Mouse (Mus musculus) heart, embryonic 16.5 days (tissue): ENCODE measurements around the gene Snrpd3. TPM values are rescaled to one million over a fixed set of nuclear protein-coding genes. Genes with fewer than 3 reads are reported as not detected.

Source experiments
- ATAC-seq: fragments of 200-750 bp; cut with Nextera tagmentation; replicated peaks from 2 replicates; pipeline ENCODE4 v1.8.0; 2017; ENCODE audit warnings: moderate number of reproducible peaks; ENCODE audit not compliant: insufficient read depth, low FRiP score; ENCODE audit errors: extremely low read depth
- H3K27ac ChIP-seq: fragments of 300-500 bp; sonication (generic); 2 replicates; pipeline ENCODE4 v1.5.1; 2014; ENCODE audit warnings: mild to moderate bottlenecking, low read length, control low read depth, moderate library complexity
- H3K27me3 ChIP-seq: fragments of 300-500 bp; sonication (generic); 2 replicates; pipeline ENCODE4 v1.6.1; 2014; ENCODE audit warnings: low read length, mixed read lengths; ENCODE audit not compliant: control insufficient read depth, insufficient read depth
- H3K36me3 ChIP-seq: fragments of 300-500 bp; sonication (generic); 2 replicates; pipeline ENCODE4 v1.6.1; 2014; ENCODE audit not compliant: control insufficient read depth, insufficient read depth
- H3K4me1 ChIP-seq: fragments of 300-500 bp; sonication (generic); 2 replicates; pipeline ENCODE4 v1.6.1; 2014; ENCODE audit warnings: low read length, mixed read lengths; ENCODE audit not compliant: control insufficient read depth, insufficient read depth
- H3K4me2 ChIP-seq: fragments of 300-500 bp; sonication (generic); 2 replicates; pipeline ENCODE4 v1.6.1; 2014; ENCODE audit warnings: low read depth, mild to moderate bottlenecking, control low read depth, low read length
- H3K4me3 ChIP-seq: fragments of 300-500 bp; sonication (generic); 2 replicates; pipeline ENCODE4 v1.5.1; 2014; ENCODE audit warnings: mild to moderate bottlenecking, control low read depth, low read length
- H3K9ac ChIP-seq: fragments of 300-500 bp; sonication (generic); 2 replicates; pipeline ENCODE4 v1.6.1; 2014; ENCODE audit warnings: low read length, control low read depth
- H3K9me3 ChIP-seq: fragments of 300-500 bp; sonication (generic); replicated peaks from 2 replicates; pipeline ENCODE4 v1.6.1; 2016; ENCODE audit warnings: low read length; ENCODE audit not compliant: control insufficient read depth
- WGBS: fragments of 180-500 bp; shearing (Covaris S2); extraction: QIAGEN DNeasy Blood & Tissue Kit; methylation state at CpG from one replicate; pipeline ENCODE4 v1.1.7; 2014; 5-methylcytosine and 5-hydroxymethylcytosine counted together
- polyA plus RNA-seq: library from polyadenylated mRNA; unstranded; fragments of >200 nt; fragmentation: Nextera tagmentation; extraction: Ambion mirVana; gene quantifications from 2 replicates; pipeline ENCODE4 v1.2.1, GENCODE M21; 2015

The Snrpd3 gene
- polyA plus RNA-seq, 1 experiment from 2014 or later, result 90.4 TPM

- Histone ChIP-seq H3K27ac (no peak overlapping the region), H3K9ac (no peak overlapping the region), H3K36me3 (no peaks in the 10 kb centered on the region), H3K4me1 (peaks cover under 1% of the 10 kb centered on the region), H3K4me2 (no peak overlapping the region), H3K27me3 (no peaks in the 10 kb centered on the region), H3K9me3 (no peaks in the 10 kb centered on the region), H3K4me3 (no peak overlapping the region)
- WGBS, result 81% methylated on average over 6 of the region's 6 CpGs
- no peak for ATAC-seq
These were observed 33.3 kb upstream of the Snrpd3 start for GRCm38 (mm10) chr10:75484066-75484465.

- no peak overlapping the region for H3K9ac ChIP-seq
- no peak for ATAC-seq
- no peaks in the 10 kb centered on the region for H3K9me3 ChIP-seq
- H3K27ac ChIP-seq, result no peak overlapping the region
- H3K4me2 ChIP-seq, result no peak overlapping the region
- 64% methylated on average over 6 of the region's 6 CpGs for WGBS
- peaks cover 8% of the 10 kb centered on the region for H3K4me1 ChIP-seq
- H3K36me3 ChIP-seq, result no peaks in the 10 kb centered on the region
- no peaks in the 10 kb centered on the region for H3K27me3 ChIP-seq
- no peak overlapping the region for H3K4me3 ChIP-seq
These were observed 32.6 kb upstream of the Snrpd3 start for GRCm38 (mm10) chr10:75484767-75485166.

- Histone ChIP-seq H3K36me3 (no peaks in the 10 kb centered on the region), H3K27ac (no peak overlapping the region), H3K9ac (no peak overlapping the region; the same call in 1 of the 2 replicates), H3K4me1 (peaks cover 8% of the 10 kb centered on the region), H3K9me3 (no peaks in the 10 kb centered on the region), H3K4me3 (no peak overlapping the region), H3K27me3 (no peaks in the 10 kb centered on the region), H3K4me2 (no peak overlapping the region)
- WGBS, result 53% methylated on average over 9 of the region's 9 CpGs
- ATAC-seq, result peak; percentile 23
These were observed 31.0 kb upstream of the Snrpd3 start for GRCm38 (mm10) chr10:75486086-75486979.

- ATAC-seq, result no peak
- Histone ChIP-seq H3K4me2 (no peak overlapping the region), H3K27ac (no peak overlapping the region), H3K9me3 (no peaks in the 10 kb centered on the region), H3K27me3 (no peaks in the 10 kb centered on the region), H3K4me1 (peaks cover 8% of the 10 kb centered on the region), H3K9ac (no peak overlapping the region), H3K36me3 (no peaks in the 10 kb centered on the region), H3K4me3 (no peak overlapping the region)
- 46% methylated on average over 3 of the region's 3 CpGs for WGBS
These were observed 30.2 kb upstream of the Snrpd3 start for GRCm38 (mm10) chr10:75487131-75487530.

- no peak overlapping the region for H3K27ac ChIP-seq
- 27% methylated on average over 2 of the region's 2 CpGs for WGBS
- ATAC-seq, result no peak
These were observed 27.8 kb upstream of the Snrpd3 start for GRCm38 (mm10) chr10:75489522-75489921.

GRCm38 (mm10) chr10:75490731-75491130 is 26.6 kb upstream of the Snrpd3 start:
- Histone ChIP-seq H3K9me3 (no peaks in the 10 kb centered on the region), H3K4me2 (no peak overlapping the region), H3K4me1 (peaks cover 12% of the 10 kb centered on the region), H3K9ac (no peak overlapping the region), H3K4me3 (no peak overlapping the region), H3K36me3 (no peaks in the 10 kb centered on the region), H3K27ac (no peak overlapping the region), H3K27me3 (no peaks in the 10 kb centered on the region)
- whole genome bisulfite sequencing, result 75% methylated on average over 2 of the region's 2 CpGs
- ATAC-seq, result no peak

More at GRCm38 (mm10) chr10:75489522-75489921, 27.8 kb upstream of the Snrpd3 start:
- Histone ChIP-seq H3K4me3 (no peak overlapping the region), H3K4me2 (no peak overlapping the region), H3K9ac (no peak overlapping the region), H3K9me3 (no peaks in the 10 kb centered on the region), H3K36me3 (no peaks in the 10 kb centered on the region), H3K27me3 (no peaks in the 10 kb centered on the region), H3K4me1 (peaks cover 8% of the 10 kb centered on the region)

- ATAC-seq, result no peak
- Histone ChIP-seq H3K27ac (no peak overlapping the region), H3K27me3 (no peaks in the 10 kb centered on the region), H3K36me3 (no peaks in the 10 kb centered on the region), H3K4me3 (no peak overlapping the region), H3K9me3 (no peaks in the 10 kb centered on the region), H3K4me1 (peaks cover 12% of the 10 kb centered on the region), H3K9ac (no peak overlapping the region), H3K4me2 (no peak overlapping the region)
- WGBS, result 84% methylated on average over 3 of the region's 3 CpGs
These were observed 26.0 kb upstream of the Snrpd3 start for GRCm38 (mm10) chr10:75491234-75491935.

GRCm38 (mm10) chr10:75491936-75492262 is 25.5 kb upstream of the Snrpd3 start:
- Histone ChIP-seq H3K27me3 (no peaks in the 10 kb centered on the region), H3K27ac (no peak overlapping the region), H3K9ac (no peak overlapping the region), H3K4me1 (peaks cover 12% of the 10 kb centered on the region), H3K4me2 (no peak overlapping the region), H3K9me3 (no peaks in the 10 kb centered on the region), H3K36me3 (no peaks in the 10 kb centered on the region), H3K4me3 (no peak overlapping the region)
- WGBS, result 43% methylated on average over 2 of the region's 2 CpGs
- ATAC-seq, result no peak

GRCm38 (mm10) chr10:75495304-75495703 is 22.0 kb upstream of the Snrpd3 start:
- H3K27me3 ChIP-seq, result no peaks in the 10 kb centered on the region
- ATAC-seq, result 0 out of 2 replicates have a peak, but pooled peaks have one; percentile 4
- H3K9ac ChIP-seq, result no peak overlapping the region
- WGBS, result 40% methylated on average over 6 of the region's 6 CpGs
- peaks cover 4% of the 10 kb centered on the region for H3K4me1 ChIP-seq
- H3K4me2 ChIP-seq, result no peak overlapping the region
- no peaks in the 10 kb centered on the region for H3K36me3 ChIP-seq
- H3K9me3 ChIP-seq, result no peaks in the 10 kb centered on the region
- H3K27ac ChIP-seq, result no peak overlapping the region
- H3K4me3 ChIP-seq, result no peak overlapping the region
